In genomic region chr8:121687455-121688161, GRCm38 (mm10) we compare ENCODE assay signal across 8 mouse cellular contexts. TPM values are rescaled to one million over a fixed set of nuclear protein-coding genes. Genes with fewer than 3 reads are reported as not detected.
DNase-seq lines count a peak whose midpoint lies in the region; ATAC-seq lines count a peak whose summit lies in the region.
"Had no signal": no experiment of that assay in that cellular context is flagged by ENCODE, and none has a peak within 500 bp of the region (broad histone marks: within the 10 kb centered on the region; RNA-seq: fewer than 3 reads in every experiment).

No protein-coding gene starts in this region.

- H3K4me3 ChIP-seq in hindbrain, embryonic 12.5 days, result no peak overlapping the region
- H3K4me3 ChIP-seq in midbrain, embryonic 10.5 days, result no peak overlapping the region
- H3K4me3 ChIP-seq: limb, embryonic 12.5 days had no signal

- no peaks in the 10 kb centered on the region for H3K36me3 ChIP-seq in hindbrain, embryonic 12.5 days
- no peaks in the 10 kb centered on the region for H3K36me3 ChIP-seq in midbrain, embryonic 10.5 days
- H3K36me3 ChIP-seq: limb, embryonic 12.5 days had no signal

- H3K27ac ChIP-seq in hindbrain, embryonic 12.5 days, result peak overlapping the region; percentile 66
- peak overlapping the region; percentile 63 for H3K27ac ChIP-seq in midbrain, embryonic 10.5 days (replicated peaks)
- H3K27ac ChIP-seq: limb, embryonic 12.5 days had no signal

- no peaks in the 10 kb centered on the region for H3K9me3 ChIP-seq in hindbrain, embryonic 12.5 days (replicated peaks)
- H3K9me3 ChIP-seq in midbrain, embryonic 10.5 days (replicated peaks), result no peaks in the 10 kb centered on the region
- H3K9me3 ChIP-seq: limb, embryonic 12.5 days had no signal

- ATAC-seq in hindbrain, embryonic 12.5 days (ENCODE audit: low FRiP score), result peak; percentile 64; the same call in 1 of the 2 replicates

- 54% methylated on average over 14 of the region's 14 CpGs for WGBS in hindbrain, embryonic 12.5 days
- 56% methylated on average over 14 of the region's 14 CpGs for WGBS in midbrain, embryonic 10.5 days

- H3K27me3 ChIP-seq in hindbrain, embryonic 12.5 days, result no peaks in the 10 kb centered on the region
- H3K27me3 ChIP-seq in midbrain, embryonic 10.5 days (ENCODE audit: low read depth, poor library complexity, severe bottlenecking), result no peaks in the 10 kb centered on the region
- H3K27me3 ChIP-seq: limb, embryonic 12.5 days had no signal

- peak; percentile 37 for DNase-seq in NIH3T3 (ENCODE audit: low read depth)
- peak; percentile 79 for DNase-seq in cerebellum, postnatal 14 days
- peak; percentile 49 for DNase-seq in midbrain, embryonic 10.5 days (ENCODE audit: low spot score)
- no peak for DNase-seq in liver
- DNase-seq in ovary, postnatal 36 days (ENCODE audit: low spot score), result no peak
- no peak for DNase-seq in adrenal gland, postnatal 4 days (ENCODE audit: low spot score in 2 of 2)

- H3K4me1 ChIP-seq in hindbrain, embryonic 12.5 days, result peaks cover 12% of the 10 kb centered on the region
- peaks cover 22% of the 10 kb centered on the region for H3K4me1 ChIP-seq in midbrain, embryonic 10.5 days

- H3K4me2 ChIP-seq in hindbrain, embryonic 12.5 days (replicated peaks), result no peak overlapping the region
- H3K4me2 ChIP-seq: limb, embryonic 12.5 days had no signal

- H3K9ac ChIP-seq in hindbrain, embryonic 12.5 days, result no peak overlapping the region
- H3K9ac ChIP-seq: limb, embryonic 12.5 days had no signal

RNA-seq across cellular contexts. Expression of gene Zcchc14, which starts 34.9 kb away (rescaled TPM):
- polyA plus RNA-seq in hindbrain, embryonic 12.5 days (2016; fragmentation: Nextera tagmentation; extraction: Ambion mirVana), result 26.5 and 27.6 TPM in 2 replicates
- 14.9 and 18.6 TPM in 2 replicates for polyA plus RNA-seq in midbrain, embryonic 10.5 days (2016; fragmentation: Nextera tagmentation; extraction: Ambion mirVana)
- total RNA-seq in adrenal gland, postnatal 4 days (2021), result 10 to 100 TPM; 60.9 to 65.2 TPM

RNA-seq across cellular contexts. Expression of gene Jph3, which starts 41.8 kb away (rescaled TPM):
- polyA plus RNA-seq in hindbrain, embryonic 12.5 days (2016; fragmentation: Nextera tagmentation; extraction: Ambion mirVana), result 47.7 and 50.9 TPM in 2 replicates
- polyA plus RNA-seq in midbrain, embryonic 10.5 days (2016; fragmentation: Nextera tagmentation; extraction: Ambion mirVana), result 11.9 and 18.7 TPM in 2 replicates
- total RNA-seq in adrenal gland, postnatal 4 days (2021), result 1 to 10 TPM; 5.0 to 5.8 TPM

Comparison
In these comparisons a context has a peak if more than half of its experiments do, and no peak if none do; other contexts are left out.
1. DNase-seq: peak in NIH3T3 (single experiment), cerebellum, postnatal 14 days (2 of 2) and midbrain, embryonic 10.5 days (single experiment); none in liver (single experiment), ovary, postnatal 36 days (single experiment) and adrenal gland, postnatal 4 days (0 of 2).